Mouse (Mus musculus): Measurements from ENCODE around the gene Usp40. TPM values are rescaled to one million over a fixed set of nuclear protein-coding genes. Genes with fewer than 3 reads are reported as not detected.

Usp40 gene
- total RNA-seq (2023), result 10 to 100 TPM; 21.5 to 21.7 TPM

DNA sequence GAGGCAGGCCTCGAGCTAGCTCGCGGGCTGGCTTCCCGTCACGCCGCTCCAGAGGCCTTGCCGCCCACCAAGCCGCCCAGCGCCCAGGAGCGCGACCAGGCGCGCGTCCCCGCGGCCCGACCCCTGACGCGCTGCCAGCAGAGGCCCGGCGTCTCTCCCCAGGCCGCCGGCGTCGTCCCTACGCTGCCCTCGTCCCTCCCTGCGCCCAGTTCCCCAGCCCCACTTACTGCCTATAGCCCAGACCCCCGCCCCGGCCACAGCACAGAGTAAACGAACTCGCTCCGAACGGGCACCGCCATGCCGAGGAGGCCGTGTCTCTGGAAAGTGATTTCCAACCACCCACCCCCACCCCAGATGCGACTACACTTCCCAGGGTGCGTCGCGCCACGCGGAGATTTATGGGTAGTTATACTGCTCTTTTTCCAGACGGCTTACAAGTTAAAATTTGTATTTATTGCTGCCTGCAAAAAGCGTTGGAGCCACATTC, at the start of gene Usp40:
Gene Usp40 (minus strand): TSS at position 341 of the 487 bp plus-strand sequence.

DNA sequence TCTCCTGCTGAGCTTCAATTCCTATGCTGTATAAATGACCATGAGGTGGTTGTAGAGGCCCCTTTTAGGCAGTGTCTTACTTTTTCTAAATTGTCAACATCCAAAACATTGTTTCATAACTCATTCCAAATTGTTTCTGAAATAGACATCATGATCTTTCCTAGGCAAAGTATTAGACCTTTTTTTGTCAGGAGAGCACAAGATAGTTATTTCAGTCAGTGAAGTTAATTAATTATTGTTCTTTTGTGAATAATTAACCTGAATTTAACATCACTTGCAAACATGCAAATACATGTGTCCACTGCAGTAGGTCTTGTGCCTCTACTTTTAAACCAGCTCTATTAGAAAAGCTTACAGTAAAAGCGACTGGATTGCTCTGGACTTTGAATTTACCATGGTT, 46.7 kb upstream of the Usp40 start, which contains the start of gene Ugt1a10:
Gene Ugt1a10 (plus strand): TSS at position 301 of the 400 bp plus-strand sequence.

Other genes starting within 250 kb of the Usp40 start
- 1 to 10 TPM; 7.1 to 8.2 TPM for gene Sag, start 204.9 kb downstream of the Usp40 start, total RNA-seq (2023)
- gene Dgkd, start 155.3 kb downstream of the Usp40 start, total RNA-seq (2023), result 100 to 1,000 TPM; 214 to 230 TPM
- not detected for gene Ugt1a10, start 46.8 kb upstream of the Usp40 start, total RNA-seq (2023)
- not detected for gene Ugt1a9, start 62.2 kb upstream of the Usp40 start, total RNA-seq (2023)
- gene Ugt1a8, start 79.3 kb upstream of the Usp40 start, total RNA-seq (2023), result not detected
- under 1 TPM; 0.33 to 0.52 TPM for gene Ugt1a7c, start 86.5 kb upstream of the Usp40 start, total RNA-seq (2023)
- gene Ugt1a6b, start 94.7 kb upstream of the Usp40 start, total RNA-seq (2023), result not detected
- gene Ugt1a6a, start 126.3 kb upstream of the Usp40 start, total RNA-seq (2023), result not detected
- gene Ugt1a5, start 157.5 kb upstream of the Usp40 start, total RNA-seq (2023), result not detected
- not detected for gene Ugt1a2, start 192.1 kb upstream of the Usp40 start, total RNA-seq (2023)
- 1 to 10 TPM in 1 of 2 experiments, not detected in 1; 1.1 TPM for gene Dnajb3, start 197.2 kb upstream of the Usp40 start, total RNA-seq (2023)
- not detected for gene Ugt1a1, start 203.4 kb upstream of the Usp40 start, total RNA-seq (2023)
- under 1 TPM in 1 of 2 experiments, not detected in 1; 0.12 TPM for gene Mroh2a, start 218.4 kb upstream of the Usp40 start, total RNA-seq (2023)

Measured in T-cell, adult 66 days (primary cell).